Mouse (Mus musculus) forebrain, embryonic 15.5 days (tissue): Measurements from ENCODE around the gene Pou2f1. TPM values are rescaled to one million over a fixed set of nuclear protein-coding genes. Genes with fewer than 3 reads are reported as not detected.

ENCODE experiments used
- ATAC-seq: fragments of 200-750 bp; cut with Nextera tagmentation; replicated peaks from 2 replicates; pipeline ENCODE4 v1.8.0; 2017; ENCODE audit warnings: mild to moderate bottlenecking, moderate TSS enrichment, moderate library complexity
- H3K27ac ChIP-seq: fragments of 300-500 bp; sonication (generic); replicated peaks from 2 replicates; pipeline ENCODE4 v1.5.1; 2015; ENCODE audit warnings: mild to moderate bottlenecking, inconsistent platforms
- H3K27me3 ChIP-seq: fragments of 300-500 bp; sonication (generic); 2 replicates; pipeline ENCODE4 v1.6.1; 2015; ENCODE audit warnings: inconsistent platforms
- H3K36me3 ChIP-seq: fragments of 300-500 bp; sonication (generic); 2 replicates; pipeline ENCODE4 v1.6.1; 2015; ENCODE audit warnings: mild to moderate bottlenecking, inconsistent platforms
- H3K4me1 ChIP-seq: fragments of 300-500 bp; sonication (generic); 2 replicates; pipeline ENCODE4 v1.6.1; 2015; ENCODE audit warnings: inconsistent platforms
- H3K4me2 ChIP-seq: fragments of 300-500 bp; sonication (generic); replicated peaks from 2 replicates; pipeline ENCODE4 v1.6.1; 2015; ENCODE audit warnings: mild to moderate bottlenecking, inconsistent platforms
- H3K4me3 ChIP-seq: fragments of 300-500 bp; sonication (generic); 2 replicates; pipeline ENCODE4 v1.5.1; 2015; ENCODE audit warnings: mild to moderate bottlenecking, inconsistent platforms
- H3K9ac ChIP-seq: fragments of 300-500 bp; sonication (generic); replicated peaks from 2 replicates; pipeline ENCODE4 v1.6.1; 2015; ENCODE audit warnings: mild to moderate bottlenecking, inconsistent platforms
- H3K9me3 ChIP-seq: fragments of 300-500 bp; sonication (generic); 2 replicates; pipeline ENCODE4 v1.6.1; 2016; ENCODE audit warnings: inconsistent platforms
- WGBS: fragments of 180-500 bp; shearing (Covaris S2); methylation state at CpG from one replicate; pipeline ENCODE4 v1.1.7; 2015; ENCODE audit warnings: mixed read lengths; 5-methylcytosine and 5-hydroxymethylcytosine counted together
- polyA plus RNA-seq: library from polyadenylated mRNA; unstranded; fragments of >200 nt; fragmentation: Nextera tagmentation; extraction: Ambion mirVana; gene quantifications from 2 replicates; pipeline ENCODE4 v1.2.1, GENCODE M21; 2015

Pou2f1 gene
- polyA plus RNA-seq, 1 experiment from 2014 or later = 21.9 TPM

- H3K4me1 ChIP-seq = peaks cover 47% of the 10 kb centered on the region
- no peak for ATAC-seq
- no peaks in the 10 kb centered on the region for H3K9me3 ChIP-seq
- no peaks in the 10 kb centered on the region for H3K27me3 ChIP-seq
- peak overlapping the region; percentile 19 for H3K4me2 ChIP-seq
- H3K27ac ChIP-seq = no peak overlapping the region
- peak overlapping the region; percentile 25 for H3K4me3 ChIP-seq
- no peak overlapping the region for H3K9ac ChIP-seq
- WGBS = 61% methylated on average over 2 of the region's 2 CpGs
- no peaks in the 10 kb centered on the region for H3K36me3 ChIP-seq
Measured at GRCm38 (mm10) chr1:165932842-165933241, 69.6 kb downstream of the Pou2f1 start.

GRCm38 (mm10) chr1:165930510-165930909 is 72.0 kb downstream of the Pou2f1 start:
- no peak overlapping the region for H3K9ac ChIP-seq

GRCm38 (mm10) chr1:165927507-165928279 is 74.8 kb downstream of the Pou2f1 start:
- 85% methylated on average over 7 of the region's 7 CpGs for WGBS
- H3K9me3 ChIP-seq = no peaks in the 10 kb centered on the region
- no peak overlapping the region for H3K4me3 ChIP-seq
- no peaks in the 10 kb centered on the region for H3K36me3 ChIP-seq
- no peak overlapping the region for H3K9ac ChIP-seq
- H3K4me1 ChIP-seq = peaks cover 21% of the 10 kb centered on the region
- no peaks in the 10 kb centered on the region for H3K27me3 ChIP-seq
- H3K27ac ChIP-seq = no peak overlapping the region
- H3K4me2 ChIP-seq = no peak overlapping the region
- ATAC-seq = no peak

More at GRCm38 (mm10) chr1:165930510-165930909, 72.0 kb downstream of the Pou2f1 start:
- no peak for ATAC-seq
- Histone ChIP-seq H3K36me3 (no peaks in the 10 kb centered on the region), H3K4me1 (peaks cover 39% of the 10 kb centered on the region), H3K4me2 (no peak overlapping the region), H3K4me3 (no peak overlapping the region), H3K9me3 (no peaks in the 10 kb centered on the region), H3K27me3 (no peaks in the 10 kb centered on the region), H3K27ac (no peak overlapping the region)
- WGBS = 76% methylated on average over 3 of the region's 3 CpGs

- H3K4me1 ChIP-seq = 0 out of 2 replicates have a peak, but pooled peaks cover 6% of the 10 kb centered on the region
- no peak overlapping the region for H3K27ac ChIP-seq
- H3K4me2 ChIP-seq = no peak overlapping the region
- no peaks in the 10 kb centered on the region for H3K9me3 ChIP-seq
- no peak overlapping the region for H3K4me3 ChIP-seq
- no peak overlapping the region for H3K9ac ChIP-seq
- no peaks in the 10 kb centered on the region for H3K36me3 ChIP-seq
- H3K27me3 ChIP-seq = no peaks in the 10 kb centered on the region
- no peak for ATAC-seq
- 95% methylated on average over 2 of the region's 2 CpGs for WGBS
Measured at GRCm38 (mm10) chr1:165925207-165925606, 77.3 kb downstream of the Pou2f1 start.

GRCm38 (mm10) chr1:165922488-165922887 is 80.0 kb downstream of the Pou2f1 start:
- H3K4me3 ChIP-seq = no peak overlapping the region
- H3K27ac ChIP-seq = no peak overlapping the region
- H3K4me1 ChIP-seq = 0 out of 2 replicates have a peak, but pooled peaks cover 3% of the 10 kb centered on the region
- no peak for ATAC-seq
- H3K27me3 ChIP-seq = no peaks in the 10 kb centered on the region
- no peak overlapping the region for H3K9ac ChIP-seq
- no peaks in the 10 kb centered on the region for H3K36me3 ChIP-seq
- no peak overlapping the region for H3K4me2 ChIP-seq
- WGBS = 74% methylated on average over 1 of the region's 1 CpGs
- H3K9me3 ChIP-seq = no peaks in the 10 kb centered on the region

GRCm38 (mm10) chr1:165921026-165921425 is 81.5 kb downstream of the Pou2f1 start:
- no peak overlapping the region for H3K9ac ChIP-seq
- peaks cover 7% of the 10 kb centered on the region for H3K36me3 ChIP-seq
- no peak for ATAC-seq
- no peaks in the 10 kb centered on the region for H3K9me3 ChIP-seq
- H3K27ac ChIP-seq = no peak overlapping the region
- H3K27me3 ChIP-seq = no peaks in the 10 kb centered on the region
- H3K4me1 ChIP-seq = no peaks in the 10 kb centered on the region
- H3K4me3 ChIP-seq = no peak overlapping the region
- 76% methylated on average over 3 of the region's 3 CpGs for WGBS
- H3K4me2 ChIP-seq = no peak overlapping the region

- Histone ChIP-seq H3K9me3 (no peaks in the 10 kb centered on the region), H3K36me3 (peaks cover 12% of the 10 kb centered on the region), H3K27ac (peak overlapping the region; percentile 51), H3K4me3 (no peak overlapping the region), H3K4me2 (0 out of 2 replicates have a peak overlapping the region, but pooled peaks have one; percentile 3), H3K4me1 (peaks cover 18% of the 10 kb centered on the region), H3K9ac (no peak overlapping the region), H3K27me3 (no peaks in the 10 kb centered on the region)
- peak; percentile 47; the same call in 1 of the 2 replicates for ATAC-seq
- 21% methylated on average over 2 of the region's 2 CpGs for WGBS
Measured at GRCm38 (mm10) chr1:165914416-165914801, 88.1 kb downstream of the Pou2f1 start.

- H3K4me1 ChIP-seq = peaks cover 18% of the 10 kb centered on the region
- no peaks in the 10 kb centered on the region for H3K9me3 ChIP-seq
- H3K36me3 ChIP-seq = peaks cover 12% of the 10 kb centered on the region
- no peaks in the 10 kb centered on the region for H3K27me3 ChIP-seq
- no peak overlapping the region for H3K9ac ChIP-seq
- H3K27ac ChIP-seq = peak overlapping the region; percentile 51
- H3K4me2 ChIP-seq = 0 out of 2 replicates have a peak overlapping the region, but pooled peaks have one; percentile 3
- peak; percentile 93 for ATAC-seq
- H3K4me3 ChIP-seq = no peak overlapping the region
- 19% methylated on average over 2 of the region's 2 CpGs for WGBS
Measured at GRCm38 (mm10) chr1:165913720-165914415, 88.6 kb downstream of the Pou2f1 start.

- Histone ChIP-seq H3K36me3 (peaks cover 31% of the 10 kb centered on the region), H3K4me3 (no peak overlapping the region), H3K9ac (no peak overlapping the region), H3K27ac (no peak overlapping the region), H3K4me2 (no peak overlapping the region), H3K27me3 (no peaks in the 10 kb centered on the region), H3K4me1 (peaks cover 15% of the 10 kb centered on the region), H3K9me3 (no peaks in the 10 kb centered on the region)
- WGBS = 88% methylated on average over 3 of the region's 3 CpGs
- ATAC-seq = no peak
Measured at GRCm38 (mm10) chr1:165909471-165909870, 93.0 kb downstream of the Pou2f1 start.

GRCm38 (mm10) chr1:165908806-165909205 is 93.7 kb downstream of the Pou2f1 start:
- Histone ChIP-seq H3K4me1 (peaks cover 9% of the 10 kb centered on the region), H3K36me3 (peaks cover 32% of the 10 kb centered on the region), H3K4me2 (no peak overlapping the region), H3K27ac (no peak overlapping the region), H3K27me3 (no peaks in the 10 kb centered on the region), H3K9me3 (no peaks in the 10 kb centered on the region), H3K9ac (no peak overlapping the region), H3K4me3 (no peak overlapping the region)
- ATAC-seq = no peak
- WGBS = 60% methylated on average over 3 of the region's 3 CpGs

GRCm38 (mm10) chr1:165908153-165908552 is 94.3 kb downstream of the Pou2f1 start:
- H3K9ac ChIP-seq = no peak overlapping the region
- H3K4me3 ChIP-seq = no peak overlapping the region
- 96% methylated on average over 2 of the region's 2 CpGs for WGBS
- no peak for ATAC-seq
- H3K4me1 ChIP-seq = peaks cover 7% of the 10 kb centered on the region
- no peaks in the 10 kb centered on the region for H3K9me3 ChIP-seq
- no peak overlapping the region for H3K27ac ChIP-seq
- peaks cover 37% of the 10 kb centered on the region for H3K36me3 ChIP-seq
- H3K4me2 ChIP-seq = no peak overlapping the region
- H3K27me3 ChIP-seq = no peaks in the 10 kb centered on the region

GRCm38 (mm10) chr1:165903596-165903995 is 98.9 kb downstream of the Pou2f1 start:
- 37% methylated on average over 1 of the region's 1 CpGs for WGBS
- Histone ChIP-seq H3K27ac (no peak overlapping the region), H3K36me3 (peaks cover 45% of the 10 kb centered on the region), H3K9me3 (no peaks in the 10 kb centered on the region), H3K27me3 (no peaks in the 10 kb centered on the region), H3K9ac (no peak overlapping the region), H3K4me3 (no peak overlapping the region), H3K4me2 (no peak overlapping the region), H3K4me1 (no peaks in the 10 kb centered on the region)
- no peak for ATAC-seq
